Mouse (Mus musculus) embryonic fibroblast, embryonic 13.5 days (primary cell): ENCODE data around the gene Acvr1b. TPM values are rescaled to one million over a fixed set of nuclear protein-coding genes. Genes with fewer than 3 reads are reported as not detected.
A peak's percentile ranks its signal among the peaks of the same experiment; 100 is the strongest.

Experiments
- H3K27ac ChIP-seq: 2 replicates; pipeline ENCODE4 v1.5.1; 2012; ENCODE audit warnings: low read length, control low read depth, inconsistent platforms; ENCODE audit not compliant: insufficient read depth
- H3K4me1 ChIP-seq: 2 replicates; pipeline ENCODE4 v1.6.1; 2011; ENCODE audit warnings: low read length; ENCODE audit not compliant: control insufficient read depth, insufficient read depth
- H3K4me3 ChIP-seq: 2 replicates; pipeline ENCODE4 v1.5.1; 2011; ENCODE audit warnings: mild to moderate bottlenecking, control low read depth, low read length; ENCODE audit not compliant: insufficient read depth
- CTCF ChIP-seq: IDR thresholded peaks from 2 replicates; pipeline ENCODE4 v1.5.1; 2011; ENCODE audit warnings: mild to moderate bottlenecking, control low read depth, low read length, moderate library complexity, borderline replicate concordance; ENCODE audit not compliant: insufficient read depth
- POLR2A ChIP-seq: IDR thresholded peaks from 2 replicates; pipeline ENCODE4 v1.6.1; 2011; ENCODE audit warnings: low read depth, mild to moderate bottlenecking, control low read depth, low read length, moderate library complexity
- polyA plus RNA-seq: library from polyadenylated mRNA; stranded (reverse); fragments of >200 nt; gene quantifications from 2 replicates; pipeline ENCODE4 v1.2.4, GENCODE M21; 2011; ENCODE audit warnings: low read depth; ENCODE audit not compliant: missing spikeins, insufficient read length

Acvr1b gene
- polyA plus RNA-seq, 1 experiment = 9.7 TPM

- TF ChIP-seq CTCF (no peak), POLR2A (no peak)
- peaks cover 4% of the 10 kb centered on the region; the same call in 1 of the 2 replicates for H3K4me1 ChIP-seq
- H3K4me3 ChIP-seq = no peak overlapping the region
- no peak overlapping the region for H3K27ac ChIP-seq
These were observed 12.3 kb upstream of the Acvr1b start for GRCm38 (mm10) chr15:101161534-101161933.

GRCm38 (mm10) chr15:101163056-101163458, 10.8 kb upstream of the Acvr1b start:
- no peak overlapping the region for H3K4me3 ChIP-seq
- peaks cover 4% of the 10 kb centered on the region; the same call in 1 of the 2 replicates for H3K4me1 ChIP-seq
- no peak overlapping the region; the same call in 1 of the 2 replicates for H3K27ac ChIP-seq
- TF ChIP-seq CTCF (no peak), POLR2A (no peak)

- TF ChIP-seq CTCF (no peak), POLR2A (no peak)
- H3K4me3 ChIP-seq = no peak overlapping the region
- H3K27ac ChIP-seq = peak overlapping the region; percentile 60
- peaks cover 4% of the 10 kb centered on the region; the same call in 1 of the 2 replicates for H3K4me1 ChIP-seq
These were observed 10.0 kb upstream of the Acvr1b start for GRCm38 (mm10) chr15:101163854-101164253.

DNA sequence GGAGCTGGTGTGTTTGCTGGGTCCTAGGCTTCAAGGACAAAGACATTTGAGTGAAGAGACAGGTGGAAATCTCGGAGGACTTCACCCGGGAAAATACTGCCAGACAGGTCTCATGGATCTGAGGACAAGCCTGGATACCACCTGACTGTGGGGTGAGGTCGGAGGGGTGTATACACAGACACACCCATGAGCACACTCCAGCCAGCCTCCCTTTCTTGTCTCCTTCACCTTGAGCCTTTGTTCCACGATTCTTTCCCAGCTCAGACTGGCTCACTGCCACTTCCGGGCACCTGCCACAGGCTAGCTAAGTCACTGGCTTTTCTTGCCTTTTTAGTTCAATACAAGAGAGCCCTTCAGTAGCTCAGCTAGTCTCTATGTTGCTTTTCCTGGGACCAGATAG, 9.6 kb upstream of the Acvr1b start:
- peaks cover 4% of the 10 kb centered on the region; the same call in 1 of the 2 replicates for H3K4me1 ChIP-seq
- no peak overlapping the region for H3K4me3 ChIP-seq
- TF ChIP-seq POLR2A (no peak), CTCF (no peak)
- H3K27ac ChIP-seq = peak overlapping the region; percentile 10; the same call in 1 of the 2 replicates

DNA sequence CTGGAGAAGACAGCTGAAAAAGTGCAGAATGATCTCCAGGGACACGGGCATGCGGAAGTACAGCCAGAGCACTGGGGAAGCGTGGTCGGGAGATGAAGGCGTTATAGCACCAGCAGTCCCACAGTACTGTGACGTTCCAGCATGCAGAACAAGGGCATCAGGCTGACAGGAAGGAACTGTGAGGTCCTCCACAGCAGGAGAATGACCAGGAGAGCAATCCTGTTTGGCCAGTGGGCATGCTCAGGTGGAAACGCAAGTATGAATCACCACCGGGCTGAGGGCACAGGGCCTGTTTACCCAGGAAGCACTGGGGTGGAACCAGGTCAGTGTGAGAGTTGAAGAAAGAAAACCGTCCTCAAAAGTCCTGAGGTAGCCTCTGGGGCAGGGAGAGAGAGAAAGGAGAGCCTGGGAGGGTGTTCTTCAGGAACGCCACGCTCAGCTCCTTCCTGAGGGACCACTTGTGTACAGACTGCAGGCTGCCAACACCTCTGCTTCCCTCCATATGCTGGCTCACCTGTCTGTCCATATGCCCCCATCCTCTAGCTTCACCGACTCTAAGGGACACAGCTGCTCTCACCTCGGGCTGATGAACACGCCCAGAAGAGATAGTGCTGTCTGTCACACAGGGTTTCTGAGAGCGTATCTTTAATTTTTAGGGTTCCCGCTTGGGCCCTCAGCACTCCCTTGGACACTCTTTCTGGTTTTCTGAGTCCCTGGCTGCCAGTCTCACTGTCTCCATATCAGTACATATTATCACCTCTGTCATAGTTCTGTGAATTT, 8.0 kb upstream of the Acvr1b start:
- Histone ChIP-seq H3K27ac (no peak overlapping the region), H3K4me1 (peaks cover 4% of the 10 kb centered on the region; the same call in 1 of the 2 replicates), H3K4me3 (no peak overlapping the region)
- TF ChIP-seq CTCF (no peak), POLR2A (no peak)

DNA sequence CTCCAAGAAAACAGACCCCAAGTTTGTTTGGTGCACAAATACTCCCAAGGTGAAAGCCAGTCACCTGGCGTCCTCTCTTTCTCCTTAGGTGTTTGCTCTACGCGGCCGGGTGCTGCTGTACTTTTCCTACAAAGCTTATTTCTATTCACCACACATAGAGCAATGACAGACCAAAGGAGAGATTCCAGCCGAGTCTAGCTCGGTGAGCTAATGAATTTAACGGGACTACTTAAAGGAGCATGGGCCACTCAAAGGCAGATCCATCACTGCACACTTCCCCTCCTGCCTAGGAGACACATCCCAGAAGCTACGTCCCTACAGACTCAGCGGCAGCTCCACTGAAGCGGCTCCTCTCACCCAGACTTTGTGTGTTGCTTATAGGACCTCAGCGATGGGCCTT, 6.3 kb upstream of the Acvr1b start:
- peaks cover 4% of the 10 kb centered on the region; the same call in 1 of the 2 replicates for H3K4me1 ChIP-seq
- TF ChIP-seq POLR2A (no peak), CTCF (no peak)
- H3K4me3 ChIP-seq = no peak overlapping the region
- H3K27ac ChIP-seq = no peak overlapping the region

- no peak for TF ChIP-seq POLR2A
- TF ChIP-seq CTCF = no peak
- no peak overlapping the region for H3K27ac ChIP-seq
- H3K4me3 ChIP-seq = no peak overlapping the region
- H3K4me1 ChIP-seq = no peaks in the 10 kb centered on the region
These were observed 4.0 kb upstream of the Acvr1b start for GRCm38 (mm10) chr15:101169910-101170309.

DNA sequence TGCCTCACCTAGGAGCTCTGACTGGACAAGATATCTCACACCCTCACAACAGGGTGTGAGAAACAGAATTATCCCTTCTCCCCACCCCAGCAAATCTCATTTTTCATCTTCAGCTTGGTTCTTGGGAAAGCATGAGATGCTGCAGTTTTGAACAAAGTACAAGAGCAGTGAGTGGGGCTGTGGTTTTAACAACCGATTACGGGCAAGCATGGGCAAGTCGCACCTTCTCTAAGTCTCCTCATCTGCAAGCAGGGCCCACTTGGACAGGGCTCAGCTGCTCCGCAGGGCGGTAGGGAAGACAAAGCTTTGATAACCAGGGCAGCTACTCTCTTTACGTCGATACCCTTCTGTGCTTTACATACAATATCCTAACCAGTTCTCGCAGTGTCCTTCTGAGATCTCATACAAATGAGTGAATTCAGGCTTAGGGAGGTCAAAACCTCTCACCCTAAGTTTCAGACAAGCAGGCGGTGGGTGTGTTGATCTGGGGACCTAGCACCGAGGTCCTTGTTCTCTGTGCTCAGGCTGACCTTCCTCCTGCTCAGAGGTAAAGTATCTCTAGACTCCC, 3.4 kb upstream of the Acvr1b start:
- TF ChIP-seq CTCF = no peak
- TF ChIP-seq POLR2A = no peak
- Histone ChIP-seq H3K4me1 (no peaks in the 10 kb centered on the region), H3K4me3 (no peak overlapping the region), H3K27ac (no peak overlapping the region)

GRCm38 (mm10) chr15:101171272-101171671, 2.6 kb upstream of the Acvr1b start:
- Histone ChIP-seq H3K27ac (no peak overlapping the region), H3K4me1 (peaks cover 2% of the 10 kb centered on the region; the same call in 1 of the 2 replicates), H3K4me3 (no peak overlapping the region)
- TF ChIP-seq POLR2A (no peak), CTCF (no peak)

DNA sequence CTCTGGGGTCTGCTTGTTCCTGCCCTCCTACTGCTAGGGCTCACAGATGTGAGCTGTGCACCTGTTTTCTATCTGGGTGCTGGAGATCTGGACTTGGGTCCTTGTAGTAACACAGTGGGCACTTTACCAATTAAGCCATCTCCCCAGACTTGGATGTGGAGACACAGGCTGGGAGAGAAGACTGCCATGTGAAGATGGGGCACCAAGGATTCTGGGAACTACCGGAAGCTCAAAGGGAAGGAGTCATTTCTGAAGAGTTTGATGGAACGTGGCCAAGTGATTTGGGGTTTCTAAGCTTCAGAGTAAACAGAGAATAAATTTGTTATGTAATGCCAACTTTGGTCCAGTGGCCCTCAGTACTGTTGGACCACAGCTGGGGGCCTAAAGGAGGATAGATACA, 1.9 kb upstream of the Acvr1b start:
- no peak overlapping the region for H3K27ac ChIP-seq
- TF ChIP-seq CTCF (no peak), POLR2A (no peak)

More for the DNA sequence above, 1.9 kb upstream of the Acvr1b start:
- Histone ChIP-seq H3K4me1 (peaks cover 2% of the 10 kb centered on the region; the same call in 1 of the 2 replicates), H3K4me3 (no peak overlapping the region)
